Mouse (Mus musculus) neural tube, embryonic 11.5 days (tissue): ENCODE data around the gene Pdzk1. TPM values are rescaled to one million over a fixed set of nuclear protein-coding genes. Genes with fewer than 3 reads are reported as not detected.

Experiments used
- ATAC-seq: fragments of 200-750 bp; cut with Nextera tagmentation; 2 replicates; pipeline ENCODE4 v1.8.0; 2017; ENCODE audit warnings: moderate number of reproducible peaks, mild to moderate bottlenecking, moderate TSS enrichment, moderate library complexity; ENCODE audit not compliant: insufficient read depth, low FRiP score, low TSS enrichment
- DNase-seq: peaks from one replicate; pipeline ENCODE4 v3.0.0-alpha.2; 2015; ENCODE audit warnings: low spot score
- H3K27ac ChIP-seq: fragments of 300-500 bp; sonication (generic); 2 replicates; pipeline ENCODE4 v1.5.1; 2014; ENCODE audit warnings: low read depth, mild to moderate bottlenecking, low read length
- H3K27me3 ChIP-seq: fragments of 300-500 bp; sonication (generic); 2 replicates; pipeline ENCODE4 v1.6.1; 2014; ENCODE audit warnings: mild to moderate bottlenecking, low read length, mixed read lengths; ENCODE audit not compliant: control insufficient read depth, insufficient read depth
- H3K36me3 ChIP-seq: fragments of 300-500 bp; sonication (generic); 2 replicates; pipeline ENCODE4 v1.6.1; 2014; ENCODE audit warnings: mild to moderate bottlenecking, low read length, moderate library complexity, mixed read lengths; ENCODE audit not compliant: control insufficient read depth, insufficient read depth
- H3K4me1 ChIP-seq: fragments of 300-500 bp; sonication (generic); 2 replicates; pipeline ENCODE4 v1.6.1; 2014; ENCODE audit warnings: low read length, mixed read lengths; ENCODE audit not compliant: control insufficient read depth, insufficient read depth
- H3K4me2 ChIP-seq: fragments of 300-500 bp; sonication (generic); 2 replicates; pipeline ENCODE4 v1.6.1; 2014; ENCODE audit warnings: low read depth, mild to moderate bottlenecking, moderate library complexity
- H3K4me3 ChIP-seq: fragments of 300-500 bp; sonication (generic); 2 replicates; pipeline ENCODE4 v1.5.1; 2014; ENCODE audit warnings: low read depth, low read length
- H3K9ac ChIP-seq: fragments of 300-500 bp; sonication (generic); 2 replicates; pipeline ENCODE4 v1.6.1; 2014; ENCODE audit warnings: mild to moderate bottlenecking, low read length
- H3K9me3 ChIP-seq: fragments of 300-500 bp; sonication (generic); 2 replicates; pipeline ENCODE4 v1.6.1; 2016; ENCODE audit warnings: low read length; ENCODE audit not compliant: control insufficient read depth
- WGBS: fragments of 180-500 bp; shearing (Covaris S2); extraction: QIAGEN DNeasy Blood & Tissue Kit; methylation state at CpG from one replicate; pipeline ENCODE4 v1.1.7; 2014; 5-methylcytosine and 5-hydroxymethylcytosine counted together
- polyA plus RNA-seq: library from polyadenylated mRNA; unstranded; fragments of >200 nt; fragmentation: Nextera tagmentation; extraction: Ambion mirVana; gene quantifications from 2 replicates; pipeline ENCODE4 v1.2.1, GENCODE M21; 2014

Gene Pdzk1
- polyA plus RNA-seq, 1 experiment from 2014 or later = not detected

DNA sequence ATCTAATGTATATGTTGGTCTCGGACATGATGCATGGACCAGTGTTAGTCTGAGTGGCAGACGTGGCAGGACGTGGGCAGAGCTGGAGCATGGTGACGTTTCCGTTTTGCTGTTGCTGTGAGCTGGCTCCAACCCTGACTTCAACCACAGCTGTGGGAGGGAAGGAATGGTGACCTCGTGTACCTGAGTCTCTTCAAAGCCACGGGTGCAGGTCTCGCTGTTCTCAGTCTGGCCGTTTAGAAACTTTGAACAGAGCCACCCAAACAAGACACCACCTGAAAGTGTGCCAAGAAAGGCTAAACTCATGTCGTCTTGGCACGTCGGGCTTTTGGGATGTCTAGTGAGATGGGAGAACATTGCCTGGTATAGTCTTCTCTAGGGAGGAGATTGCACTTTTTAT, 17.9 kb downstream of the Pdzk1 start:
- no peaks in the 10 kb centered on the region for H3K27me3 ChIP-seq
- H3K36me3 ChIP-seq = no peaks in the 10 kb centered on the region
- no peak overlapping the region for H3K9ac ChIP-seq
- H3K27ac ChIP-seq = no peak overlapping the region
- DNase-seq (no peak), ATAC-seq (no peak)
- no peak overlapping the region for H3K4me2 ChIP-seq
- no peaks in the 10 kb centered on the region for H3K4me1 ChIP-seq
- no peak overlapping the region for H3K4me3 ChIP-seq
- 89% methylated on average over 12 of the region's 12 CpGs for WGBS
- no peaks in the 10 kb centered on the region for H3K9me3 ChIP-seq

- no peak overlapping the region for H3K4me2 ChIP-seq
- H3K27ac ChIP-seq = no peak overlapping the region
- H3K27me3 ChIP-seq = no peaks in the 10 kb centered on the region
- ATAC-seq = no peak
- no peaks in the 10 kb centered on the region for H3K9me3 ChIP-seq
- H3K36me3 ChIP-seq = no peaks in the 10 kb centered on the region
- no peaks in the 10 kb centered on the region for H3K4me1 ChIP-seq
- H3K9ac ChIP-seq = no peak overlapping the region
- no peak overlapping the region for H3K4me3 ChIP-seq
- WGBS = 21% methylated on average over 6 of the region's 6 CpGs
- no peak for DNase-seq
These were observed 18.6 kb downstream of the Pdzk1 start for GRCm38 (mm10) chr3:96847661-96848060.

DNA sequence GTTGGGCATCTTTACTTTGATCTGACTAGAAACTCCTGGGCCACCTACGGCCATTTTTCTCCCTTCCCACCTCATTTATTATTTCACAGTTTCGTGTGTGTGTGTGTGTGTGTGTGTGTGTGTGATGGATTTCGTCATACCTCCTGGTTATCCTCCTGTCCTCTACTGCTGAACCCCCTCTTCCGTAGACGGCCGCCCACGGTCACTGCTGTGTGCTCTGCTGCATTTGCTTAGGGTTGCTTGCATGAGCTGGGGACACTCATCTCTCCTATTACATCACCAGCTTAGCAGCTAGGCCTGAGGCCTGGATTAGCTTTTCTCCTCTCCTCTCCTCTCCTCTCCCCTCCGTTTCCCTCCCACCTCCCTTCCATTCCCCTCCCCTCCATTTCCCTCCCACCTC, 19.4 kb downstream of the Pdzk1 start:
- no peak for ATAC-seq
- DNase-seq = no peak
- no peaks in the 10 kb centered on the region for H3K36me3 ChIP-seq
- no peaks in the 10 kb centered on the region for H3K27me3 ChIP-seq
- no peak overlapping the region for H3K4me2 ChIP-seq
- H3K27ac ChIP-seq = no peak overlapping the region
- H3K4me3 ChIP-seq = no peak overlapping the region
- WGBS = 90% methylated on average over 7 of the region's 8 CpGs
- no peaks in the 10 kb centered on the region for H3K4me1 ChIP-seq
- no peaks in the 10 kb centered on the region for H3K9me3 ChIP-seq
- H3K9ac ChIP-seq = no peak overlapping the region

DNA sequence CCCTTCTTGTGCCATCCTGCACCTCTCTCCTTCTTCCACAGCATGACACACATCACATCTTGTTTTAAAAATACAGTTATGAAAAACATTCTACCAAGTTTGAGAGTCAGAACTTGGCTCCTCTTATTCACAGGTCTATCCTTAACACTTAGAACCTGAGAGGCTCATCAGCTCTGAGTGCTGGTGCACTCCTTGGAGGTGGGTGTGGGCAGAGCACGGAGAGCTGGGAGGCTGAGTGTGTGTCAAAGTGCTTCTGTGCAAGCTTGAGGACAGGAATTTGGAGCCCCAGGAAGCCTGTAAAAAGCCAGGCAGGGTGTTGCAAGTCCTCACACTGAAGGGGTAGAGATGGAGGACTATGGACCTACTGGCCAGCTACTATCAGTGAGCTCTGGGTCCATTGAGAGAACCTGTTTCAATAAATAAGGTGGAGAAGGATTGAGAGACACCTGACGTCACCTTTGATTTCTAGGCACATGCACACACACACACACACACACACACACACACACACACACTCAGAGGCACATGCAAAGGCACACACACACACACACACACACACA, 20.2 kb downstream of the Pdzk1 start:
- 93% methylated on average over 2 of the region's 2 CpGs for WGBS
- Histone ChIP-seq H3K4me1 (no peaks in the 10 kb centered on the region), H3K27me3 (no peaks in the 10 kb centered on the region), H3K27ac (no peak overlapping the region), H3K4me3 (no peak overlapping the region), H3K4me2 (no peak overlapping the region), H3K36me3 (no peaks in the 10 kb centered on the region), H3K9ac (no peak overlapping the region), H3K9me3 (no peaks in the 10 kb centered on the region)
- DNase-seq (no peak), ATAC-seq (no peak)

GRCm38 (mm10) chr3:96852561-96852960, 23.5 kb downstream of the Pdzk1 start:
- H3K36me3 ChIP-seq = no peaks in the 10 kb centered on the region
- no peak overlapping the region for H3K4me3 ChIP-seq
- WGBS = 80% methylated on average over 6 of the region's 6 CpGs
- no peak overlapping the region for H3K4me2 ChIP-seq
- DNase-seq (no peak), ATAC-seq (no peak)
- no peak overlapping the region for H3K27ac ChIP-seq
- no peaks in the 10 kb centered on the region for H3K9me3 ChIP-seq
- no peaks in the 10 kb centered on the region for H3K27me3 ChIP-seq
- H3K4me1 ChIP-seq = no peaks in the 10 kb centered on the region
- no peak overlapping the region for H3K9ac ChIP-seq

GRCm38 (mm10) chr3:96854376-96854775, 25.3 kb downstream of the Pdzk1 start:
- ATAC-seq (no peak), DNase-seq (no peak)
- no peak overlapping the region for H3K4me3 ChIP-seq
- H3K27me3 ChIP-seq = no peaks in the 10 kb centered on the region
- H3K9ac ChIP-seq = no peak overlapping the region
- WGBS = 89% methylated on average over 4 of the region's 4 CpGs
- no peaks in the 10 kb centered on the region for H3K4me1 ChIP-seq
- H3K36me3 ChIP-seq = no peaks in the 10 kb centered on the region
- no peak overlapping the region for H3K27ac ChIP-seq
- no peak overlapping the region for H3K4me2 ChIP-seq
- no peaks in the 10 kb centered on the region for H3K9me3 ChIP-seq

GRCm38 (mm10) chr3:96855833-96856232, 26.7 kb downstream of the Pdzk1 start:
- no peaks in the 10 kb centered on the region for H3K9me3 ChIP-seq
- ATAC-seq (no peak), DNase-seq (no peak)
- H3K9ac ChIP-seq = no peak overlapping the region
- no peaks in the 10 kb centered on the region for H3K4me1 ChIP-seq
- H3K4me2 ChIP-seq = no peak overlapping the region
- no peak overlapping the region for H3K4me3 ChIP-seq
- no peaks in the 10 kb centered on the region for H3K36me3 ChIP-seq
- 92% methylated on average over 3 of the region's 3 CpGs for WGBS
- no peak overlapping the region for H3K27ac ChIP-seq
- H3K27me3 ChIP-seq = no peaks in the 10 kb centered on the region

- no peaks in the 10 kb centered on the region for H3K36me3 ChIP-seq
- no peak overlapping the region for H3K9ac ChIP-seq
- no peak for ATAC-seq
- H3K27me3 ChIP-seq = no peaks in the 10 kb centered on the region
- WGBS = 89% methylated on average over 5 of the region's 5 CpGs
- no peak overlapping the region for H3K4me2 ChIP-seq
- DNase-seq = no peak
- H3K27ac ChIP-seq = no peak overlapping the region
- no peak overlapping the region for H3K4me3 ChIP-seq
- no peaks in the 10 kb centered on the region for H3K4me1 ChIP-seq
- H3K9me3 ChIP-seq = no peaks in the 10 kb centered on the region
These were observed 31.4 kb downstream of the Pdzk1 start for GRCm38 (mm10) chr3:96860498-96860897.

DNA sequence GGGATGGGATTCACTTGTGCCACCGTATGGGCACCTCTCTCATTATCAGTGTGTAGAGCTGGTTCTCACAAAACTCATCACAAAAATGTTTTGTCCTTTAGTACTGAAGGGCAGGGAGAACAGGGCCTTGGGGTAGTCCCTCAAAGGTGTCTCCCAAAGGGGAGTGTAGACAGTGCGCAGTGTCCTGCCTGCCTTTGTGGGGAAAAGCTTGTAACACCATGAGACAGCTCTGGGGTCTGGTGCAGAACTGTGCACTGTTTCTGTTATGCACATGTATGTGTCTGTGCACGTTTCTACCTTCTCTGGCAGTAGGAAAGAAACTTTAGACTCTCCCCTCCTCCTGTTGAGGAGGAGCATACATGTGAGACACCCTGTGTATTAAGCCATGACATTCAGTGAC, 38.8 kb downstream of the Pdzk1 start:
- H3K27ac ChIP-seq = no peak overlapping the region
- H3K27me3 ChIP-seq = no peaks in the 10 kb centered on the region
- no peak for ATAC-seq
- H3K9ac ChIP-seq = no peak overlapping the region
- H3K9me3 ChIP-seq = no peaks in the 10 kb centered on the region
- no peaks in the 10 kb centered on the region; the same call in 1 of the 2 replicates for H3K36me3 ChIP-seq
- no peak overlapping the region for H3K4me2 ChIP-seq
- H3K4me3 ChIP-seq = no peak overlapping the region
- no peak for DNase-seq
- H3K4me1 ChIP-seq = no peaks in the 10 kb centered on the region
- WGBS = 85% methylated on average over 3 of the region's 3 CpGs
